In the genomic region with DNA sequence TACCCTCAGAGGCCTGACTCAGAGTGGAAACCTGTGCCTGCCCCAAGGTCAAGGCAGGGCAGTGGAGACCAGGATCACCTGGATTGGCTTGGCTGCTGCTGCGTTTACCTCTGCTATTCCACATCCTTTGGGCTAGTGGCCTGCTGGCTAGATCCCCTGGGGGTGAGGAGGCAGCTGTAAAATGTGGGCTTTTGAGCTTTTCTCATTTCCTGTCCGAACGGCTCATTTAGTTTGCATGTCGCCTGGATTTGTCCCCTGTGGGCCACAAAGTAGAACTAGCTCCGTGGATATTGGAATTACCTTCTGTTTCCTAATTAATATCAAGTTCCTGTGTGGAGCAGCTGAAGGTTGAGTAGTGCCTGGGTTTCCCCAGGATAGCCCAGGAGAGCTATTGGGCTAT, we compare ENCODE assay signal across 32 mouse cellular contexts. TPM values are rescaled to one million over a fixed set of nuclear protein-coding genes. Genes with fewer than 3 reads are reported as not detected.
"Had no signal": no experiment of that assay in that cellular context is flagged by ENCODE, and none has a peak within 500 bp of the region (broad histone marks: within the 10 kb centered on the region; RNA-seq: fewer than 3 reads in every experiment).

No protein-coding gene starts in this region.

- H3K9me3 ChIP-seq: heart, embryonic 13.5 days; heart, embryonic 15.5 days; hindbrain, embryonic 13.5 days; hindbrain, embryonic 15.5 days; kidney, embryonic 15.5 days; liver, embryonic 13.5 days had no signal

- H3K4me1 ChIP-seq: heart, embryonic 15.5 days; hindbrain, embryonic 15.5 days; kidney, embryonic 15.5 days; liver, embryonic 13.5 days had no signal

- ATAC-seq: intestine, embryonic 16.5 days had no signal

- DNase-seq: gastrocnemius, postnatal 14 days; gastrocnemius, postnatal 36 days; heart, adult 11 months; heart, adult 2 months; heart, postnatal 14 days; heart, postnatal 36 days; kidney, adult 11 months; kidney, adult 2 months; kidney, adult 9 months; kidney, postnatal 14 days; kidney, postnatal 36 days; layer of hippocampus, adult 9-11 months; layer of hippocampus, postnatal 36 days; left cerebral cortex, postnatal 4 days; liver; liver, embryonic 13.5 days had no signal

- H3K27me3 ChIP-seq: heart, embryonic 13.5 days; heart, embryonic 15.5 days; hindbrain, embryonic 13.5 days; hindbrain, embryonic 15.5 days; kidney, embryonic 15.5 days; liver, embryonic 13.5 days had no signal

- H3K36me3 ChIP-seq: hindbrain, embryonic 13.5 days; hindbrain, embryonic 15.5 days; liver, embryonic 13.5 days had no signal

- H3K4me3 ChIP-seq: heart, adult 2 months; heart, embryonic 13.5 days; heart, embryonic 15.5 days; hindbrain, embryonic 13.5 days; hindbrain, embryonic 15.5 days; kidney, embryonic 15.5 days; liver, embryonic 13.5 days had no signal

- H3K9ac ChIP-seq: heart, embryonic 13.5 days; heart, embryonic 15.5 days; hindbrain, embryonic 13.5 days; hindbrain, embryonic 15.5 days; kidney, embryonic 15.5 days; liver, embryonic 13.5 days had no signal

- H3K4me2 ChIP-seq: heart, embryonic 11.5 days; heart, embryonic 13.5 days; heart, embryonic 15.5 days; hindbrain, embryonic 13.5 days; hindbrain, embryonic 15.5 days; kidney, embryonic 15.5 days; liver, embryonic 11.5 days; liver, embryonic 13.5 days had no signal

- H3K27ac ChIP-seq: heart, adult 2 months; heart, embryonic 13.5 days; heart, embryonic 15.5 days; hindbrain, embryonic 13.5 days; hindbrain, embryonic 15.5 days; kidney, embryonic 15.5 days; kidney, postnatal 0 days; liver, embryonic 13.5 days had no signal

RNA-seq across cellular contexts. Expression of gene 6030452D12Rik, which starts 38.9 kb away (rescaled TPM):
- polyA plus RNA-seq: frontal cortex, adult 2 months; gonadal fat pad, adult 2 months; heart, adult 2 months; heart, embryonic 11.5 days; heart, embryonic 13.5 days; heart, embryonic 15.5 days; heart, postnatal 0 days; hindbrain, embryonic 11.5 days; hindbrain, embryonic 13.5 days; hindbrain, embryonic 15.5 days; intestine, embryonic 14.5 days; intestine, embryonic 16.5 days; kidney, adult 2 months; kidney, embryonic 15.5 days; kidney, postnatal 0 days; large intestine, adult 2 months; limb, embryonic 14.5 days; liver, embryonic 11.5 days; liver, embryonic 13.5 days had no signal
